Mouse (Mus musculus): ENCODE data around the gene Hist1h2bn. TPM values are rescaled to one million over a fixed set of nuclear protein-coding genes. Genes with fewer than 3 reads are reported as not detected.
"Not testable (repeated sequence)": the region's sequence is repeated elsewhere in the genome, so short reads cannot be mapped to it uniquely, and the experiment has no call there.

The Hist1h2bn gene
- total and polyA plus RNA-seq, 2 experiments from 2014 or later, result 1.1 to 864 TPM

DNA sequence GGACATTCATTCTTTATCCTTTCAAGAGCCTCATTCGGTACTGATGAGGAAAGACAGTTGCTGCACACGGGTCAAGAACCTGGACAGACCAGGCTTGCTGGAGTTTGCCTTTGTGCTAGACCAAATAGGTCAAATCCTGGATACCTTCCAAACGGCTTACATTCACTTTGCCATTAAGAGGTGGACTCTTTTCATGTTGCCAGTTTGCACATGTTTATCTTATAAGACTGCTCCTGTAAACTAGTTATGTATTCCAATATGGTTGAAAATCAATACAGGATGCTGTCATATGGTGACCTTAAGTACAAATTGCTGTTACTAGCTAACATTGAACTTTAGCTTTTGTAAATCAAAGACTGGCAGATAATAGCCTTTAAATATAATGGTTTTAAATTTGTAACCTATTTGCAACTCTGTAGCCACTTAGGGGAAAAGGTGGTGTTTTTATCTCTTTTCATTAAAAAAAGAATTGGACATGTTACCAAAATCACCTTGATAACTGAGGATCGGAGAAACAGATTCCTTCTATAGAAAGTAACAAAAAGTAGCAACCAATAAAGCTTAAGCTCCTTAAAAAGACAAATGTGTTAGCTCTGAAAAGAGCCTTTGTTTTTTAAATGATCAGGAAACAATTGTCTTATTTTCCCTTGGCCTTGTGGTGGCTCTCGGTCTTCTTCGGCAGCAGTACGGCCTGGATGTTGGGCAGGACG is 32.4 kb downstream of the Hist1h2bn start:
- DNase-seq (ENCODE audit: low spot score) (peak; percentile 33), ATAC-seq (no peak)
- peaks cover 3% of the 10 kb centered on the region; the same call in 1 of the 2 replicates for H3K4me1 ChIP-seq (ENCODE audit: insufficient read depth, low read length)
- H3K9me3 ChIP-seq (ENCODE audit: low read length), result no peaks in the 10 kb centered on the region
- H3K9ac ChIP-seq (replicated peaks; ENCODE audit: low read length), result 0 out of 2 replicates have a peak overlapping the region, but pooled peaks have one; percentile 35
- WGBS, result 3% methylated on average over 8 of the region's 8 CpGs
- peak overlapping the region; percentile 73; the same call in 1 of the 2 replicates for H3K27ac ChIP-seq
- no peaks in the 10 kb centered on the region for H3K36me3 ChIP-seq (ENCODE audit: insufficient read depth, low read length)
- peak overlapping the region; percentile 54 for H3K4me2 ChIP-seq (ENCODE audit: low read depth, low read length)
- no peak for TF ChIP-seq CTCF (IDR thresholded peaks at IDR 0.05; ENCODE audit: low read depth)
- H3K4me3 ChIP-seq (ENCODE audit: low read length), result peak overlapping the region; percentile 31
- no peaks in the 10 kb centered on the region for H3K27me3 ChIP-seq (ENCODE audit: insufficient read depth, low read length)

GRCm38 (mm10) chr13:21786899-21787629 is 33.1 kb downstream of the Hist1h2bn start, which contains the start of the genes Hist1h2an and Hist1h2bp:
Hist1h2an (minus strand) TSS chr13:21787218.
Hist1h2bp (plus strand) TSS chr13:21787461.
- Histone ChIP-seq H3K9ac (replicated peaks; ENCODE audit: low read length) (peak within 1 kb of the TSS; percentile 35; the same call in 1 of the 2 replicates), H3K4me2 (ENCODE audit: low read depth, low read length) (peak within 1 kb of the TSS; percentile 54), H3K27ac (peak within 1 kb of the TSS; percentile 73), H3K4me3 (ENCODE audit: low read length) (peak within 1 kb of the TSS; percentile 31)
- H3K36me3 ChIP-seq (ENCODE audit: insufficient read depth, low read length); H3K9me3 ChIP-seq (ENCODE audit: low read length); H3K4me1 ChIP-seq (ENCODE audit: insufficient read depth, low read length); H3K27me3 ChIP-seq (ENCODE audit: insufficient read depth, low read length): not testable (repeated sequence)
- peak; percentile 96 for ATAC-seq
- DNase-seq (ENCODE audit: low spot score), result peak; percentile 99
- 0% methylated on average over 34 of the region's 63 CpGs for WGBS

GRCm38 (mm10) chr13:21787760-21788593 is 34.1 kb downstream of the Hist1h2bn start:
- no peaks in the 10 kb centered on the region for H3K36me3 ChIP-seq (ENCODE audit: insufficient read depth, low read length)
- peaks cover 3% of the 10 kb centered on the region; the same call in 1 of the 2 replicates for H3K4me1 ChIP-seq (ENCODE audit: insufficient read depth, low read length)
- peak; percentile 21 for ATAC-seq
- H3K9ac ChIP-seq (replicated peaks; ENCODE audit: low read length), result no peak overlapping the region; the same call in 1 of the 2 replicates
- peak overlapping the region; percentile 31; the same call in 1 of the 2 replicates for H3K4me3 ChIP-seq (ENCODE audit: low read length)
- no peaks in the 10 kb centered on the region for H3K27me3 ChIP-seq (ENCODE audit: insufficient read depth, low read length)
- H3K27ac ChIP-seq, result peak overlapping the region; percentile 56; the same call in 1 of the 2 replicates
- no peaks in the 10 kb centered on the region for H3K9me3 ChIP-seq (ENCODE audit: low read length)
- WGBS, result 16% methylated on average over 14 of the region's 21 CpGs
- DNase-seq (ENCODE audit: low spot score), result peak; percentile 19
- TF ChIP-seq CTCF (IDR thresholded peaks at IDR 0.05; ENCODE audit: low read depth), result no peak
- H3K4me2 ChIP-seq (ENCODE audit: low read depth, low read length), result peak overlapping the region; percentile 54

DNA sequence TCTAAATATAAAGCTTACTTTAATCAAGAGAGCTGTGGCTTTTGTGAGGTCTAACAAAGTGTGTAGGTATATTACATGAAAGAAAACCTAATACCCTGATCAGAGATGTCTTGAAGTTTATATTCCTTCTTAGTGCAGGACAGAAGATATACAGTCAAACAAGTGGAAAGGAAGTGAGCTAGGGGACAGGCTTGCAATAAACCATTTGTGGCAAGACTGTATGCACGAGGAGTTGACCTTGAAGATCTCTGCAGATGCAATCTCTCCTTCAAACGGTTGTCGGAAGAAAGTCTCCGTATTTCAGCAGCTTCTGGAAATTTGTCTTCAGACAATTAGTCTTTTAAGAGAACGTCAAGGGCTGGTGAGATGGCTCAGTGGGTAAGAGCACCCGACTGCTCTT is 36.0 kb downstream of the Hist1h2bn start:
- no peak overlapping the region for H3K27ac ChIP-seq
- H3K36me3 ChIP-seq (ENCODE audit: insufficient read depth, low read length), result no peaks in the 10 kb centered on the region
- no peaks in the 10 kb centered on the region for H3K9me3 ChIP-seq (ENCODE audit: low read length)
- no peak overlapping the region for H3K4me2 ChIP-seq (ENCODE audit: low read depth, low read length)
- H3K9ac ChIP-seq (replicated peaks; ENCODE audit: low read length), result no peak overlapping the region
- H3K27me3 ChIP-seq (ENCODE audit: insufficient read depth, low read length), result no peaks in the 10 kb centered on the region
- no peak for ATAC-seq
- H3K4me1 ChIP-seq (ENCODE audit: insufficient read depth, low read length), result peaks cover 3% of the 10 kb centered on the region; the same call in 1 of the 2 replicates
- TF ChIP-seq CTCF (IDR thresholded peaks at IDR 0.05; ENCODE audit: low read depth), result no peak
- no peak overlapping the region for H3K4me3 ChIP-seq (ENCODE audit: low read length)
- WGBS, result 68% methylated on average over 6 of the region's 6 CpGs
- DNase-seq (ENCODE audit: low spot score), result no peak

DNA sequence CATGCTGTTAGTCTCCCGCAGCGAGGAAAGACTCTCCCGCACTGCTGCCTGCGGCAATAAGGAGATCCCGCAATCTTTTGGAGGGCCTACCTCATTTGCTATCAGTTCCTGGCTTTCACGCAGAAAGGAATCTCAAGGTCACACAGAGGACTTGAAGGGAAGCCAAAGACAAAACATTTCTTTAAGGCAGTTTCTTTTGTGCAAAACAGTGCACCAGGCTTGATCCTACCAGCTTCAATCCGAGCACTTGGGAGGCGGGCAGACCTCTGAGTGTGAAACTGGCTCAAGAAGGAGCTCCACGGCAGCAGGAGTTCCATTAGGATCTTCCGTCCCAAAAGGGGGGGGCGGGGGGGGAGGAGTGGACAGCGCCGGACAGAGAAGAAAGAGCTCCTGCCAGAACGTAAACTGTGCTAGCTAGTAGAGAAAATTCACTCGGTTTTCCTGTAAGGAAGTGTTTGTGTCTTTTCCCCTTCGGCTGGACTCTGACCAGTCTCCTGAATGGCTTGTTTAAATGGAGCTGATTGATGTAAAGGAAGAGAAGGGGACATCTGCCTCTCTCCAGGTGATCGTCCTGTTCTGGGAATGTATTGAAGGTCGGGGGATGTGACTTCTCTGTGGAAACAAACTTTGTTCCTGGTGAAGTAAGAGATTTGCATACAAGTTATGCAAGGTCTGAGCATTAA is 36.8 kb downstream of the Hist1h2bn start:
- no peaks in the 10 kb centered on the region for H3K27me3 ChIP-seq (ENCODE audit: insufficient read depth, low read length)
- ATAC-seq (no peak), DNase-seq (ENCODE audit: low spot score) (peak; percentile 16)
- H3K9ac ChIP-seq (replicated peaks; ENCODE audit: low read length), result no peak overlapping the region
- H3K27ac ChIP-seq, result no peak overlapping the region; the same call in 1 of the 2 replicates
- no peaks in the 10 kb centered on the region for H3K9me3 ChIP-seq (ENCODE audit: low read length)
- 10% methylated on average over 16 of the region's 18 CpGs for WGBS
- H3K36me3 ChIP-seq (ENCODE audit: insufficient read depth, low read length), result no peaks in the 10 kb centered on the region
- no peak overlapping the region for H3K4me3 ChIP-seq (ENCODE audit: low read length)
- peaks cover 3% of the 10 kb centered on the region; the same call in 1 of the 2 replicates for H3K4me1 ChIP-seq (ENCODE audit: insufficient read depth, low read length)
- no peak for TF ChIP-seq CTCF (IDR thresholded peaks at IDR 0.05; ENCODE audit: low read depth)
- H3K4me2 ChIP-seq (ENCODE audit: low read depth, low read length), result peak overlapping the region; percentile 50

- WGBS, result 90% methylated on average over 7 of the region's 7 CpGs
- no peak overlapping the region for H3K4me3 ChIP-seq (ENCODE audit: low read length)
- H3K4me2 ChIP-seq (ENCODE audit: low read depth, low read length), result no peak overlapping the region
Measured at GRCm38 (mm10) chr13:21795584-21795983, 41.7 kb downstream of the Hist1h2bn start.

GRCm38 (mm10) chr13:21797163-21797562 is 43.2 kb downstream of the Hist1h2bn start:
- not testable (repeated sequence) for H3K4me2 ChIP-seq (ENCODE audit: low read depth, low read length); ATAC-seq; H3K27ac ChIP-seq; H3K9ac ChIP-seq (replicated peaks; ENCODE audit: low read length); H3K4me1 ChIP-seq (ENCODE audit: insufficient read depth, low read length); H3K4me3 ChIP-seq (ENCODE audit: low read length); H3K27me3 ChIP-seq (ENCODE audit: insufficient read depth, low read length); H3K36me3 ChIP-seq (ENCODE audit: insufficient read depth, low read length); DNase-seq (ENCODE audit: low spot score); H3K9me3 ChIP-seq (ENCODE audit: low read length)

More at GRCm38 (mm10) chr13:21795584-21795983, 41.7 kb downstream of the Hist1h2bn start:
- Histone ChIP-seq H3K9ac (replicated peaks; ENCODE audit: low read length) (no peak overlapping the region), H3K27me3 (ENCODE audit: insufficient read depth, low read length) (no peaks in the 10 kb centered on the region), H3K36me3 (ENCODE audit: insufficient read depth, low read length) (no peaks in the 10 kb centered on the region), H3K4me1 (ENCODE audit: insufficient read depth, low read length) (peaks cover 1% of the 10 kb centered on the region; the same call in 1 of the 2 replicates), H3K27ac (no peak overlapping the region), H3K9me3 (ENCODE audit: low read length) (no peaks in the 10 kb centered on the region)
- ATAC-seq (no peak), DNase-seq (ENCODE audit: low spot score) (no peak)
- TF ChIP-seq CTCF (IDR thresholded peaks at IDR 0.05; ENCODE audit: low read depth), result no peak

GRCm38 (mm10) chr13:21803058-21803457 is 49.1 kb downstream of the Hist1h2bn start:
- not testable (repeated sequence) for H3K4me2 ChIP-seq (ENCODE audit: low read depth, low read length); H3K27ac ChIP-seq; H3K36me3 ChIP-seq (ENCODE audit: insufficient read depth, low read length); H3K4me3 ChIP-seq (ENCODE audit: low read length); H3K9ac ChIP-seq (replicated peaks; ENCODE audit: low read length); DNase-seq (ENCODE audit: low spot score); H3K4me1 ChIP-seq (ENCODE audit: insufficient read depth, low read length); H3K9me3 ChIP-seq (ENCODE audit: low read length); H3K27me3 ChIP-seq (ENCODE audit: insufficient read depth, low read length)
- ATAC-seq, result peak; percentile 68
- no CpG with 5 or more reads among the region's 4 CpGs for WGBS
